Mouse (Mus musculus) hindbrain, embryonic 14.5 days (tissue): ENCODE data around the gene Mtg1. TPM values are rescaled to one million over a fixed set of nuclear protein-coding genes. Genes with fewer than 3 reads are reported as not detected.
"Not testable (repeated sequence)": the region's sequence is repeated elsewhere in the genome, so short reads cannot be mapped to it uniquely, and the experiment has no call there.

ENCODE experiments used
- ATAC-seq: fragments of 200-750 bp; cut with Nextera tagmentation; 2 replicates; pipeline ENCODE4 v1.8.0; 2017; ENCODE audit warnings: moderate number of reproducible peaks, mild to moderate bottlenecking, moderate TSS enrichment, moderate library complexity; ENCODE audit not compliant: low FRiP score
- DNase-seq: peaks from one replicate; pipeline ENCODE4 v3.0.0-alpha.2; 2015; ENCODE audit warnings: low spot score
- H3K27ac ChIP-seq: fragments of 300-500 bp; sonication (generic); 2 replicates; pipeline ENCODE4 v1.5.1; 2014; ENCODE audit warnings: mild to moderate bottlenecking, moderate library complexity
- H3K27me3 ChIP-seq: fragments of 300-500 bp; sonication (generic); 2 replicates; pipeline ENCODE4 v1.6.1; 2014; ENCODE audit warnings: mild to moderate bottlenecking, low read length, mixed read lengths; ENCODE audit not compliant: control insufficient read depth, insufficient read depth
- H3K36me3 ChIP-seq: fragments of 300-500 bp; sonication (generic); replicated peaks from 2 replicates; pipeline ENCODE4 v1.6.1; 2014; ENCODE audit not compliant: control insufficient read depth, insufficient read depth
- H3K4me1 ChIP-seq: fragments of 300-500 bp; sonication (generic); replicated peaks from 2 replicates; pipeline ENCODE4 v1.6.1; 2014; ENCODE audit warnings: antibody characterized with exemption, low read length, mixed read lengths; ENCODE audit not compliant: control insufficient read depth, insufficient read depth
- H3K4me2 ChIP-seq: fragments of 300-500 bp; sonication (generic); replicated peaks from 2 replicates; pipeline ENCODE4 v1.6.1; 2014; ENCODE audit warnings: mild to moderate bottlenecking, moderate library complexity
- H3K4me3 ChIP-seq: fragments of 300-500 bp; sonication (generic); replicated peaks from 2 replicates; pipeline ENCODE4 v1.5.1; 2014; ENCODE audit warnings: mild to moderate bottlenecking, low read length
- H3K9ac ChIP-seq: fragments of 300-500 bp; sonication (generic); 2 replicates; pipeline ENCODE4 v1.6.1; 2014
- H3K9me3 ChIP-seq: fragments of 300-500 bp; sonication (generic); 2 replicates; pipeline ENCODE4 v1.6.1; 2016; ENCODE audit warnings: low read length; ENCODE audit not compliant: control insufficient read depth
- WGBS: fragments of 180-500 bp; shearing (Covaris S2); extraction: QIAGEN DNeasy Blood & Tissue Kit; methylation state at CpG from one replicate; pipeline ENCODE4 v1.1.7; 2014; 5-methylcytosine and 5-hydroxymethylcytosine counted together
- polyA plus RNA-seq: library from polyadenylated mRNA; unstranded; fragments of >200 nt; fragmentation: Nextera tagmentation; extraction: Ambion mirVana; gene quantifications from 2 replicates; pipeline ENCODE4 v1.2.1, GENCODE M21; 2014

Mtg1 gene
- polyA plus RNA-seq, 1 experiment from 2014 or later: 30.6 TPM

DNA sequence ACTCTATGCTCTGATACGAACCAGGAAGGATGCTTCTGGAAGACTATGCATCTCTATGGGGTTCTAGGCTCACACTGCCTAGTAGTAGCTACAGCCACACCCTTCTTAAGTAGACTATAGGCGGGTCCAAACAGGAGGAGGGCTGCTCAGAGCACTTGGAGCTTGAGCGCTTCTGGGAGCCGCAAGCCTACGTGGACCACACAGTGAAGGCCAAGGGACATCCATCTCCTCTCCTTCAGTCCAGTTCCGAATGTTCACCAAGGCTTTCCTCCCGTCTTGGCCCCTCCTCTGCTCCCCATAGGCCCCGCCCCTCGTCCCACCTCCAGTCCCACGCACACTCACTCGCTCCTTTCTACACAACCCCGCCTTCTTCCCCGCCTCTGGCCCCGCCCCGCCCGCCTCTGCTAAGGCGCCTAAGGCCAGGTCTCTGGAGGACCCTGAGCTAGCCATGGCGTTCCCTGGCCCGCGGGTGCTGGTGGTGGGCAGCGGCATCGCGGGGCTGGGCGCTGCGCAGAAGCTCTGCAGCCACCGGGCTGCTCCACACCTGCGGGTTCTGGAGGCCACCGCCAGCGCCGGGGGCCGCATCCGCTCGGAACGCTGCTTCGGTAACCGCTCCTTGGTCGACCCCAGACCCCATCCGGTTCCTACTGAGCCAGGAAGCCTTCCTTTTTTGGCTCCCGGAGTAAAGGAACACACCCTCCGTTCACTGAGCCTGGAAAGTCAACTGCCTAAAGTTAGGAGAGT lies 11.9 kb upstream of the Mtg1 start:
- DNase-seq (peak; percentile 84), ATAC-seq (peak; percentile 96)
- peak overlapping the region; percentile 76 for H3K9ac ChIP-seq
- no peaks in the 10 kb centered on the region for H3K36me3 ChIP-seq
- peaks cover 9% of the 10 kb centered on the region; the same call in 1 of the 2 replicates for H3K4me1 ChIP-seq
- H3K4me3 ChIP-seq: peak overlapping the region; percentile 75
- H3K27ac ChIP-seq: peak overlapping the region; percentile 29; the same call in 1 of the 2 replicates
- peak overlapping the region; percentile 90 for H3K4me2 ChIP-seq
- WGBS: 2% methylated on average over 38 of the region's 40 CpGs
- H3K9me3 ChIP-seq: no peaks in the 10 kb centered on the region
- H3K27me3 ChIP-seq: no peaks in the 10 kb centered on the region

- DNase-seq (no peak), ATAC-seq (0 out of 2 replicates have a peak, but pooled peaks have one; percentile 15)
- H3K4me3 ChIP-seq: peak overlapping the region; percentile 75
- 0 out of 2 replicates have a peak overlapping the region, but pooled peaks have one; percentile 29 for H3K27ac ChIP-seq
- H3K9me3 ChIP-seq: no peaks in the 10 kb centered on the region
- WGBS: 9% methylated on average over 5 of the region's 5 CpGs
- H3K36me3 ChIP-seq: no peaks in the 10 kb centered on the region
- peaks cover 9% of the 10 kb centered on the region; the same call in 1 of the 2 replicates for H3K4me1 ChIP-seq
- H3K9ac ChIP-seq: peak overlapping the region; percentile 76
- H3K27me3 ChIP-seq: no peaks in the 10 kb centered on the region
- H3K4me2 ChIP-seq: peak overlapping the region; percentile 90
These were observed 11.4 kb upstream of the Mtg1 start for GRCm38 (mm10) chr7:140126022-140126350.

DNA sequence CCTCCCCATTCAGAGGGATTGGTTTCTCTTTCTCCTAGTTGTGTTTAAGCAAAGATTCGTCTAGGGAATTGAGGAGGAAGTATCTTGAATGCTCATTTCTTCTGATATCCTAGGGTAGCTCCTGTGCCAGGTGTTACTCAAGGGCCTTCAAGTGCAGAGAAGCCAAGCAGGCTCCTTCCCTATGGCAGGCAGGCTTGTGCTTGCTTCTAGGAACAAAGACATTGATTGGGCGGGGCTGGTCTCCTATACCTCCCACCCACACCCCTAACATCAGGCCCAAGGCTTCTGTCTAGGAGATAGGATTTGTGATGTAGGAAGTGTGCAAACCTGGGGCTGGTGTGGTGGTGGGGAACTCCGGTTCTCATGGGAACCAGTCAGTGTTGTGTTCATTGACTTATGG lies 10.4 kb upstream of the Mtg1 start:
- no peak for ATAC-seq
- Histone ChIP-seq H3K36me3 (no peaks in the 10 kb centered on the region), H3K4me3 (no peak overlapping the region), H3K27ac (no peak overlapping the region), H3K4me1 (peaks cover 9% of the 10 kb centered on the region; the same call in 1 of the 2 replicates), H3K27me3 (no peaks in the 10 kb centered on the region), H3K9me3 (no peaks in the 10 kb centered on the region), H3K4me2 (no peak overlapping the region), H3K9ac (no peak overlapping the region)
- DNase-seq: no peak
- WGBS: 92% methylated on average over 3 of the region's 3 CpGs

GRCm38 (mm10) chr7:140127911-140128310 lies 9.5 kb upstream of the Mtg1 start:
- Histone ChIP-seq H3K27ac (no peak overlapping the region), H3K36me3 (no peaks in the 10 kb centered on the region), H3K9me3 (no peaks in the 10 kb centered on the region), H3K9ac (no peak overlapping the region), H3K4me3 (no peak overlapping the region), H3K4me1 (peaks cover 9% of the 10 kb centered on the region; the same call in 1 of the 2 replicates), H3K4me2 (no peak overlapping the region), H3K27me3 (no peaks in the 10 kb centered on the region)
- ATAC-seq (no peak), DNase-seq (no peak)
- 84% methylated on average over 2 of the region's 2 CpGs for WGBS

DNA sequence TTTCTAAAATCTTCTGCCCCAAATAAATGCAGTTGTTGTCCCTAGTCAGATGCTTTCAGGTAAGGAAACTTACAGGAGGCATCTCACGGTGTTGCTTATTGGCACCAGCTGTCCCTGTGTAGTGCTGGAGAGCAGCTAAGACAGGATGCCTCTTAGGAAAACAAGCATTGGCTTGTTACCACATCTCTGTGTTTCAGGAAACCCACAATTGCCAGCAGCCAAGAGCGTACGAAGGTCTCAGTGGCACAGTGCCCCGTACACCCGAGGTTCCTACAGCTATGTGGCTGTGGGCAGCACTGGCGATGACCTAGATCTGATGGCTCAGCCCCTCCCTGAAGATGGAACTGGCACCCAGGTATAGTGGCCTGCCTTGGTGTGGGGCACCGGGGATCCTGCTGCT lies 5.2 kb upstream of the Mtg1 start:
- H3K36me3 ChIP-seq, H3K4me1 ChIP-seq, H3K9me3 ChIP-seq, H3K27me3 ChIP-seq, H3K9ac ChIP-seq, DNase-seq, ATAC-seq, H3K27ac ChIP-seq, H3K4me3 ChIP-seq, H3K4me2 ChIP-seq: not testable (repeated sequence)
- WGBS: 96% methylated on average over 7 of the region's 7 CpGs

DNA sequence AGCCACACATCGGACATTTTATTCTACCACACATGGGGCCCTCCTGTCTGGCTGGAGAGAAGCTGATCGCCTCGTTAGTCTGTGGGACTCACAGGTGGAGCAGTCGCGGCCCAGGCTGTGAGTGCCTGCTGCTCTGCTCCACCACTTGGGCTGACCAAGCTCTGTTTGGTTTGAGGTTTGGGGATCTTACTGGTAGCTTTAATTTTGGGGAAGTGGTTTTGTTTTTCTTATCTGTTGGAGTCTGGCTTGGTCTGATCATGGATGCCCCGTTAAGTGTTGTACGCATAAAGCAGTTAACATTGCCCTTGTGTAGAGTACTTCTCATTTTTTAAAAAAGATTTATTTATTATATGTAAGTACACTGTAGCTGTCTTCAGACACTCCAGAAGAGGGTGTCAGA lies 3.3 kb upstream of the Mtg1 start:
- H3K9ac ChIP-seq, DNase-seq, H3K27ac ChIP-seq, H3K9me3 ChIP-seq, H3K4me2 ChIP-seq, ATAC-seq, H3K4me3 ChIP-seq, H3K4me1 ChIP-seq, H3K36me3 ChIP-seq, H3K27me3 ChIP-seq: not testable (repeated sequence)
- WGBS: over 99% methylated on average over 6 of the region's 7 CpGs

- WGBS: 86% methylated on average over 5 of the region's 5 CpGs
These were observed 2.1 kb upstream of the Mtg1 start for GRCm38 (mm10) chr7:140135106-140135770.

GRCm38 (mm10) chr7:140138021-140138310 lies 602 bp downstream of the Mtg1 start:
- peaks cover 4% of the 10 kb centered on the region for H3K4me1 ChIP-seq
- H3K27me3 ChIP-seq: no peaks in the 10 kb centered on the region
- no peaks in the 10 kb centered on the region for H3K9me3 ChIP-seq
- H3K4me3 ChIP-seq: peak overlapping the region; percentile 55
- H3K27ac ChIP-seq: peak overlapping the region; percentile 76
- H3K9ac ChIP-seq: peak overlapping the region; percentile 74
- peak overlapping the region; percentile 81 for H3K4me2 ChIP-seq
- no peak for DNase-seq
- no peak; the same call in 1 of the 2 replicates for ATAC-seq
- H3K36me3 ChIP-seq: no peaks in the 10 kb centered on the region
- WGBS: 1% methylated on average over 8 of the region's 8 CpGs

More at GRCm38 (mm10) chr7:140135106-140135770, 2.1 kb upstream of the Mtg1 start:
- no peak overlapping the region for H3K4me2 ChIP-seq
- no peak overlapping the region for H3K4me3 ChIP-seq
- no peak for DNase-seq
- H3K9ac ChIP-seq: no peak overlapping the region
- peaks cover 4% of the 10 kb centered on the region for H3K4me1 ChIP-seq
- H3K27me3 ChIP-seq: no peaks in the 10 kb centered on the region
- H3K9me3 ChIP-seq: no peaks in the 10 kb centered on the region
- ATAC-seq: no peak
- H3K36me3 ChIP-seq: no peaks in the 10 kb centered on the region
- no peak overlapping the region for H3K27ac ChIP-seq

- WGBS: 7% methylated on average over 14 of the region's 14 CpGs
- H3K9ac ChIP-seq: no peak overlapping the region
- no peak overlapping the region for H3K4me2 ChIP-seq
- ATAC-seq (no peak), DNase-seq (peak; percentile 64)
- H3K4me3 ChIP-seq: no peak overlapping the region
- no peaks in the 10 kb centered on the region for H3K27me3 ChIP-seq
- H3K27ac ChIP-seq: no peak overlapping the region
- no peaks in the 10 kb centered on the region for H3K9me3 ChIP-seq
- peaks cover 4% of the 10 kb centered on the region for H3K4me1 ChIP-seq
- no peaks in the 10 kb centered on the region for H3K36me3 ChIP-seq
These were observed 4.0 kb downstream of the Mtg1 start for GRCm38 (mm10) chr7:140141350-140141749.
